Comparison of ENCODE assay signal across 8 mouse cellular contexts in the genomic region with DNA sequence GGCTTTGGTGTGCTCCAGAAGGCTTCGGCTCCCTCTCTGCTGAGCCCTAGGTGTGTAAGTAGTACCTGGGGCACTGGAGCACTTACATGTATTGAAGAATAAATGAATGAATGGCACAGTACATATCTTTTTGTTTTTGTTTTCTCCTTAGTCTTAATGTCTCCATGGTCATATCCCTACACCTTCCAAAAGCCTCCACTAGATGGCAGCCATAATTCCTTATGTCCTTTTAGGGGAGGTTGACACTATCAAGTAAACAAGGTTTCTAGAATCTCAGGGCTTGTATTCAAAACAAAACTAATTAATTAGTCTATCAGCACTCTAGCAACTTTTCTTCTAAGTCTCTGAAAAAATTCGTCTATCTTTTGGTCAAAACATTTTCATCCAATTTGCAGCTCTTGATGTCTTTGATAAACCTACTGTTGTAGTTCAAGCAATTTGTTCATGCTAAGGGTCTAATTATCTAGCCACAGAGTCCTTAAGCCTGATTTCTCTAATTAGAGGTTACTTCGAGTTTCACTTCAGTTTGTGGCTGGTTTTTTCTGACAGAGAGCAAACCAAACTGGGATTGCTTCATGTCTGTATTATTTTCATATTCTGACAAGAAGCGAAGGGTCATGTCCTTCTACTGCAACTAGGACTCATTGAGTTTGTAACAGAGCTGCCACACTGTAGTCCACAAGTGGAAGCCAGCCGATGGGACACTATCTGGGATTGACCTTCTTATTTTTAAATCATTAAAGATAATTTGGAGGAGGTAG.
DNase-seq lines count a peak whose midpoint lies in the region; ATAC-seq and TF ChIP-seq lines count a peak whose summit lies in the region.

No protein-coding gene starts in this region.

- H3K27ac ChIP-seq in heart, embryonic 11.5 days (ENCODE audit: low read depth, low read length) = no peak overlapping the region
- no peak overlapping the region for H3K27ac ChIP-seq in thymus, adult 2 months (ENCODE audit: control insufficient read depth, insufficient read depth, low read length)
- no peak overlapping the region for H3K27ac ChIP-seq in hindbrain, embryonic 16.5 days (ENCODE audit: low read depth, low read length)

- H3K4me3 ChIP-seq in heart, embryonic 11.5 days (ENCODE audit: low read depth, low read length) = no peak overlapping the region
- no peak overlapping the region for H3K4me3 ChIP-seq in thymus, adult 2 months (ENCODE audit: control insufficient read depth, insufficient read depth, low read length)
- H3K4me3 ChIP-seq in hindbrain, embryonic 16.5 days (ENCODE audit: low read length) = no peak overlapping the region

- H3K9me3 ChIP-seq in heart, embryonic 11.5 days (replicated peaks; ENCODE audit: control insufficient read depth, low read length) = no peaks in the 10 kb centered on the region
- no peaks in the 10 kb centered on the region for H3K9me3 ChIP-seq in hindbrain, embryonic 16.5 days (ENCODE audit: control insufficient read depth, low read length)

- no peak for TF ChIP-seq CTCF in thymus, adult 2 months (IDR thresholded peaks at IDR 0.05; ENCODE audit: borderline replicate concordance, control insufficient read depth, extremely low read depth, insufficient read depth, low read length, poor library complexity)

- H3K4me2 ChIP-seq in heart, embryonic 11.5 days = no peak overlapping the region
- H3K4me2 ChIP-seq in hindbrain, embryonic 16.5 days (ENCODE audit: low read length) = no peak overlapping the region

- 63% methylated on average over 5 of the region's 5 CpGs for WGBS in heart, embryonic 11.5 days (ENCODE audit: insufficient replicate concordance)
- 70% methylated on average over 5 of the region's 5 CpGs for WGBS in thymus, adult 2 months
- WGBS in hindbrain, embryonic 16.5 days = 75% methylated on average over 5 of the region's 5 CpGs

- DNase-seq in heart, adult 18-20 months = peak; percentile 48 to 68
- peak; percentile 32 for DNase-seq in thymus, adult 2 months
- no peak for DNase-seq in thymus, postnatal 36 days
- DNase-seq in cerebellum, postnatal 14 days = peak; percentile 70 to 75
- no peak for DNase-seq in frontal cortex, postnatal 14 days (ENCODE audit: low spot score in 2 of 2)

- no peaks in the 10 kb centered on the region for H3K4me1 ChIP-seq in heart, embryonic 11.5 days (ENCODE audit: control insufficient read depth, insufficient read depth, low read length)
- H3K4me1 ChIP-seq in thymus, adult 2 months (replicated peaks; ENCODE audit: control insufficient read depth, insufficient read depth, low read length) = no peaks in the 10 kb centered on the region
- no peaks in the 10 kb centered on the region for H3K4me1 ChIP-seq in hindbrain, embryonic 16.5 days (ENCODE audit: control insufficient read depth, insufficient read depth, low read depth, low read length)

- H3K27me3 ChIP-seq in heart, embryonic 11.5 days (ENCODE audit: control insufficient read depth, insufficient read depth, low read length) = no peaks in the 10 kb centered on the region
- H3K27me3 ChIP-seq in thymus, adult 2 months (ENCODE audit: control insufficient read depth, insufficient read depth, low read length) = no peaks in the 10 kb centered on the region
- no peaks in the 10 kb centered on the region for H3K27me3 ChIP-seq in hindbrain, embryonic 16.5 days (replicated peaks; ENCODE audit: control insufficient read depth, insufficient read depth, low read length)

- TF ChIP-seq POLR2A in thymus, adult 2 months (IDR thresholded peaks at IDR 0.05; ENCODE audit: control insufficient read depth, extremely low read depth, insufficient read depth, low read length, poor library complexity) = no peak

- H3K9ac ChIP-seq in heart, embryonic 11.5 days (ENCODE audit: low read depth, low read length) = no peak overlapping the region
- no peak overlapping the region for H3K9ac ChIP-seq in hindbrain, embryonic 16.5 days (ENCODE audit: low read depth, low read length)

- no peaks in the 10 kb centered on the region for H3K36me3 ChIP-seq in heart, embryonic 11.5 days (ENCODE audit: control insufficient read depth, insufficient read depth, low read length)
- H3K36me3 ChIP-seq in thymus, adult 2 months (ENCODE audit: control insufficient read depth, insufficient read depth, low read length) = no peaks in the 10 kb centered on the region
- no peaks in the 10 kb centered on the region for H3K36me3 ChIP-seq in hindbrain, embryonic 16.5 days (ENCODE audit: control insufficient read depth, insufficient read depth, low read length)

- no peak for ATAC-seq in heart, embryonic 11.5 days (replicated peaks; ENCODE audit: insufficient number of reproducible peaks, low FRiP score, low TSS enrichment)
- 0 out of 2 replicates have a peak, but pooled peaks have one; percentile 70 for ATAC-seq in hindbrain, embryonic 16.5 days
- peak; percentile 74 for ATAC-seq in megakaryocyte progenitor cell, adult 5-6 weeks (replicated peaks; ENCODE audit: poor library complexity)

Comparison
In these comparisons a context has a peak if more than half of its experiments do, and no peak if none do; other contexts are left out.
1. DNase-seq: peak in heart, adult 18-20 months (2 of 2), thymus, adult 2 months (single experiment) and cerebellum, postnatal 14 days (2 of 2); none in thymus, postnatal 36 days (0 of 2) and frontal cortex, postnatal 14 days (0 of 2).